Mouse (Mus musculus): Measurements from ENCODE around the gene Nr2e3. TPM values are rescaled to one million over a fixed set of nuclear protein-coding genes. Genes with fewer than 3 reads are reported as not detected.

Nr2e3 gene
- polyA plus RNA-seq, 1 experiment from 2014 or later = not detected

DNA sequence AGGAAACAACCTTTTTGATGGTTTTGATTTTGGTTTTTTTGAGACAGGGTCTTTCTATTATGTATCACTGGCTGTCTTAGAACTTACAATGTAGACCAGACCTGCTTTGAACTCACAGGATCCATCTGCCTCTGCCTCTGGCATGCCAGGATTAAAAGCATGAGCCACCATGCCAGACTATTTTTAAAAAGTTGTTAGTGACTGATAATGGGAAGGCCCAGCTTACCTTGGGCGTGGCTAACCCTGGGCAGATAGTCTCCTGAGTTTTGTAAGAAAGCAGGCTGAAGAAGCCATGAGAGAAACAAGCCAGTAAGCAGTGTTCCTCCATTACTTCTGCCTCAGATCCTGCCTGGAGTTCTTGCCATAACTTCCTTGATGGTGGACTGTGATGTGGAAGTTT lies 57.1 kb downstream of the Nr2e3 start:
- no peaks in the 10 kb centered on the region for H3K27me3 ChIP-seq (ENCODE audit: insufficient read depth, poor library complexity, severe bottlenecking)
- no peaks in the 10 kb centered on the region for H3K9me3 ChIP-seq
- DNase-seq (ENCODE audit: low spot score) = no peak
- peaks cover 30% of the 10 kb centered on the region for H3K36me3 ChIP-seq
- no peak overlapping the region for H3K27ac ChIP-seq
- no peak overlapping the region for H3K4me3 ChIP-seq
- no peaks in the 10 kb centered on the region for H3K4me1 ChIP-seq (replicated peaks)
- WGBS = 91% methylated on average over 1 of the region's 1 CpGs

Other genes starting within 250 kb of the Nr2e3 start
- gene Senp8, start 209.9 kb downstream of the Nr2e3 start, polyA plus RNA-seq (2016; fragmentation: Nextera tagmentation; extraction: Ambion mirVana) = 19.7 and 20.9 TPM in 2 replicates
- gene Myo9a, start 209.8 kb downstream of the Nr2e3 start, polyA plus RNA-seq (2016; fragmentation: Nextera tagmentation; extraction: Ambion mirVana) = 11.8 and 13.1 TPM in 2 replicates

All from hindbrain, embryonic 10.5 days (tissue).